Mouse (Mus musculus): Measurements from ENCODE around the gene Plcg1. TPM values are rescaled to one million over a fixed set of nuclear protein-coding genes. Genes with fewer than 3 reads are reported as not detected.

The Plcg1 gene
- polyA plus RNA-seq, 1 experiment from 2014 or later = 68.8 TPM

- Histone ChIP-seq H3K36me3 (ENCODE audit: control insufficient read depth, insufficient read depth, low read length) (peaks cover 41% of the 10 kb centered on the region), H3K4me2 (ENCODE audit: low read length) (no peak overlapping the region), H3K4me3 (replicated peaks; ENCODE audit: low read depth, low read length) (no peak overlapping the region), H3K27ac (replicated peaks; ENCODE audit: low read depth, low read length) (no peak overlapping the region), H3K27me3 (ENCODE audit: control insufficient read depth, insufficient read depth, low read length) (no peaks in the 10 kb centered on the region), H3K9ac (replicated peaks; ENCODE audit: low read length) (no peak overlapping the region), H3K9me3 (ENCODE audit: control insufficient read depth, low read length) (no peaks in the 10 kb centered on the region), H3K4me1 (ENCODE audit: control insufficient read depth, insufficient read depth, low read length) (0 out of 2 replicates have a peak, but pooled peaks cover 13% of the 10 kb centered on the region)
- WGBS = 85% methylated on average over 3 of the region's 3 CpGs
- ATAC-seq (ENCODE audit: low FRiP score, low TSS enrichment) = no peak
- no peak for DNase-seq
Measured at GRCm38 (mm10) chr2:160741580-160741979, 10.5 kb downstream of the Plcg1 start.

GRCm38 (mm10) chr2:160742161-160742609 lies 11.1 kb downstream of the Plcg1 start:
- H3K36me3 ChIP-seq (ENCODE audit: control insufficient read depth, insufficient read depth, low read length) = peaks cover 43% of the 10 kb centered on the region
- no peaks in the 10 kb centered on the region for H3K27me3 ChIP-seq (ENCODE audit: control insufficient read depth, insufficient read depth, low read length)
- no peaks in the 10 kb centered on the region for H3K9me3 ChIP-seq (ENCODE audit: control insufficient read depth, low read length)
- WGBS = 82% methylated on average over 1 of the region's 1 CpGs
- ATAC-seq (ENCODE audit: low FRiP score, low TSS enrichment) (no peak), DNase-seq (no peak)
- no peak overlapping the region for H3K4me3 ChIP-seq (replicated peaks; ENCODE audit: low read depth, low read length)
- H3K27ac ChIP-seq (replicated peaks; ENCODE audit: low read depth, low read length) = no peak overlapping the region
- H3K9ac ChIP-seq (replicated peaks; ENCODE audit: low read length) = no peak overlapping the region
- no peak overlapping the region for H3K4me2 ChIP-seq (ENCODE audit: low read length)
- 0 out of 2 replicates have a peak, but pooled peaks cover 13% of the 10 kb centered on the region for H3K4me1 ChIP-seq (ENCODE audit: control insufficient read depth, insufficient read depth, low read length)

GRCm38 (mm10) chr2:160744040-160744822 lies 13.1 kb downstream of the Plcg1 start:
- Histone ChIP-seq H3K9me3 (ENCODE audit: control insufficient read depth, low read length) (no peaks in the 10 kb centered on the region), H3K4me2 (ENCODE audit: low read length) (no peak overlapping the region), H3K36me3 (ENCODE audit: control insufficient read depth, insufficient read depth, low read length) (peaks cover 47% of the 10 kb centered on the region), H3K9ac (replicated peaks; ENCODE audit: low read length) (no peak overlapping the region), H3K27me3 (ENCODE audit: control insufficient read depth, insufficient read depth, low read length) (no peaks in the 10 kb centered on the region), H3K4me3 (replicated peaks; ENCODE audit: low read depth, low read length) (no peak overlapping the region), H3K27ac (replicated peaks; ENCODE audit: low read depth, low read length) (no peak overlapping the region), H3K4me1 (ENCODE audit: control insufficient read depth, insufficient read depth, low read length) (0 out of 2 replicates have a peak, but pooled peaks cover 13% of the 10 kb centered on the region)
- ATAC-seq (ENCODE audit: low FRiP score, low TSS enrichment) = no peak
- 95% methylated on average over 7 of the region's 7 CpGs for WGBS
- peak; percentile 50 for DNase-seq

GRCm38 (mm10) chr2:160744823-160745210 lies 13.7 kb downstream of the Plcg1 start:
- 0 out of 2 replicates have a peak, but pooled peaks cover 8% of the 10 kb centered on the region for H3K4me1 ChIP-seq (ENCODE audit: control insufficient read depth, insufficient read depth, low read length)
- ATAC-seq (ENCODE audit: low FRiP score, low TSS enrichment) (no peak), DNase-seq (no peak)
- 94% methylated on average over 5 of the region's 5 CpGs for WGBS
- peaks cover 48% of the 10 kb centered on the region for H3K36me3 ChIP-seq (ENCODE audit: control insufficient read depth, insufficient read depth, low read length)
- no peak overlapping the region for H3K27ac ChIP-seq (replicated peaks; ENCODE audit: low read depth, low read length)
- H3K9me3 ChIP-seq (ENCODE audit: control insufficient read depth, low read length) = no peaks in the 10 kb centered on the region
- no peak overlapping the region for H3K4me3 ChIP-seq (replicated peaks; ENCODE audit: low read depth, low read length)
- no peaks in the 10 kb centered on the region for H3K27me3 ChIP-seq (ENCODE audit: control insufficient read depth, insufficient read depth, low read length)
- no peak overlapping the region for H3K4me2 ChIP-seq (ENCODE audit: low read length)
- H3K9ac ChIP-seq (replicated peaks; ENCODE audit: low read length) = no peak overlapping the region

GRCm38 (mm10) chr2:160745497-160745896 lies 14.4 kb downstream of the Plcg1 start:
- DNase-seq (no peak), ATAC-seq (ENCODE audit: low FRiP score, low TSS enrichment) (no peak)
- WGBS = 90% methylated on average over 1 of the region's 1 CpGs
- Histone ChIP-seq H3K9ac (replicated peaks; ENCODE audit: low read length) (no peak overlapping the region), H3K4me1 (ENCODE audit: control insufficient read depth, insufficient read depth, low read length) (0 out of 2 replicates have a peak, but pooled peaks cover 2% of the 10 kb centered on the region), H3K4me2 (ENCODE audit: low read length) (no peak overlapping the region), H3K4me3 (replicated peaks; ENCODE audit: low read depth, low read length) (no peak overlapping the region), H3K27ac (replicated peaks; ENCODE audit: low read depth, low read length) (no peak overlapping the region), H3K27me3 (ENCODE audit: control insufficient read depth, insufficient read depth, low read length) (no peaks in the 10 kb centered on the region), H3K36me3 (ENCODE audit: control insufficient read depth, insufficient read depth, low read length) (peaks cover 55% of the 10 kb centered on the region), H3K9me3 (ENCODE audit: control insufficient read depth, low read length) (no peaks in the 10 kb centered on the region)

- Histone ChIP-seq H3K9me3 (ENCODE audit: control insufficient read depth, low read length) (no peaks in the 10 kb centered on the region), H3K27ac (replicated peaks; ENCODE audit: low read depth, low read length) (no peak overlapping the region), H3K4me2 (ENCODE audit: low read length) (no peak overlapping the region), H3K4me3 (replicated peaks; ENCODE audit: low read depth, low read length) (no peak overlapping the region), H3K9ac (replicated peaks; ENCODE audit: low read length) (no peak overlapping the region), H3K4me1 (ENCODE audit: control insufficient read depth, insufficient read depth, low read length) (no peaks in the 10 kb centered on the region), H3K27me3 (ENCODE audit: control insufficient read depth, insufficient read depth, low read length) (no peaks in the 10 kb centered on the region), H3K36me3 (ENCODE audit: control insufficient read depth, insufficient read depth, low read length) (peaks cover 66% of the 10 kb centered on the region)
- ATAC-seq (ENCODE audit: low FRiP score, low TSS enrichment) (no peak), DNase-seq (no peak)
- over 99% methylated on average over 5 of the region's 5 CpGs for WGBS
Measured at GRCm38 (mm10) chr2:160746637-160747036, 15.5 kb downstream of the Plcg1 start.

GRCm38 (mm10) chr2:160747075-160747474 lies 16.0 kb downstream of the Plcg1 start:
- Histone ChIP-seq H3K27ac (replicated peaks; ENCODE audit: low read depth, low read length) (no peak overlapping the region), H3K36me3 (ENCODE audit: control insufficient read depth, insufficient read depth, low read length) (peaks cover 71% of the 10 kb centered on the region), H3K4me3 (replicated peaks; ENCODE audit: low read depth, low read length) (no peak overlapping the region), H3K9me3 (ENCODE audit: control insufficient read depth, low read length) (no peaks in the 10 kb centered on the region), H3K9ac (replicated peaks; ENCODE audit: low read length) (no peak overlapping the region), H3K4me1 (ENCODE audit: control insufficient read depth, insufficient read depth, low read length) (no peaks in the 10 kb centered on the region), H3K4me2 (ENCODE audit: low read length) (no peak overlapping the region), H3K27me3 (ENCODE audit: control insufficient read depth, insufficient read depth, low read length) (no peaks in the 10 kb centered on the region)
- ATAC-seq (ENCODE audit: low FRiP score, low TSS enrichment) (no peak), DNase-seq (no peak)
- WGBS = 93% methylated on average over 10 of the region's 10 CpGs

GRCm38 (mm10) chr2:160756583-160757203 lies 25.6 kb downstream of the Plcg1 start:
- Histone ChIP-seq H3K4me2 (ENCODE audit: low read length) (no peak overlapping the region), H3K4me3 (replicated peaks; ENCODE audit: low read depth, low read length) (no peak overlapping the region), H3K9ac (replicated peaks; ENCODE audit: low read length) (no peak overlapping the region), H3K4me1 (ENCODE audit: control insufficient read depth, insufficient read depth, low read length) (no peaks in the 10 kb centered on the region), H3K36me3 (ENCODE audit: control insufficient read depth, insufficient read depth, low read length) (peaks cover 100% of the 10 kb centered on the region), H3K27ac (replicated peaks; ENCODE audit: low read depth, low read length) (no peak overlapping the region), H3K9me3 (ENCODE audit: control insufficient read depth, low read length) (no peaks in the 10 kb centered on the region), H3K27me3 (ENCODE audit: control insufficient read depth, insufficient read depth, low read length) (no peaks in the 10 kb centered on the region)
- DNase-seq = no peak
- no peak for ATAC-seq (ENCODE audit: low FRiP score, low TSS enrichment)
- 86% methylated on average over 6 of the region's 6 CpGs for WGBS
